Mouse (Mus musculus) cerebellum, postnatal 4 days (tissue): Measurements from ENCODE around the gene Rdh7.
"Not testable (repeated sequence)": the region's sequence is repeated elsewhere in the genome, so short reads cannot be mapped to it uniquely, and the experiment has no call there.

Experiments used
- DNase-seq, 2 experiments: peaks; one replicate each; pipeline ENCODE4 v3.0.0; 2022; ENCODE audit warnings: low spot score in 2 of 2, mixed read lengths in 1 of 2

Gene Rdh7

DNA sequence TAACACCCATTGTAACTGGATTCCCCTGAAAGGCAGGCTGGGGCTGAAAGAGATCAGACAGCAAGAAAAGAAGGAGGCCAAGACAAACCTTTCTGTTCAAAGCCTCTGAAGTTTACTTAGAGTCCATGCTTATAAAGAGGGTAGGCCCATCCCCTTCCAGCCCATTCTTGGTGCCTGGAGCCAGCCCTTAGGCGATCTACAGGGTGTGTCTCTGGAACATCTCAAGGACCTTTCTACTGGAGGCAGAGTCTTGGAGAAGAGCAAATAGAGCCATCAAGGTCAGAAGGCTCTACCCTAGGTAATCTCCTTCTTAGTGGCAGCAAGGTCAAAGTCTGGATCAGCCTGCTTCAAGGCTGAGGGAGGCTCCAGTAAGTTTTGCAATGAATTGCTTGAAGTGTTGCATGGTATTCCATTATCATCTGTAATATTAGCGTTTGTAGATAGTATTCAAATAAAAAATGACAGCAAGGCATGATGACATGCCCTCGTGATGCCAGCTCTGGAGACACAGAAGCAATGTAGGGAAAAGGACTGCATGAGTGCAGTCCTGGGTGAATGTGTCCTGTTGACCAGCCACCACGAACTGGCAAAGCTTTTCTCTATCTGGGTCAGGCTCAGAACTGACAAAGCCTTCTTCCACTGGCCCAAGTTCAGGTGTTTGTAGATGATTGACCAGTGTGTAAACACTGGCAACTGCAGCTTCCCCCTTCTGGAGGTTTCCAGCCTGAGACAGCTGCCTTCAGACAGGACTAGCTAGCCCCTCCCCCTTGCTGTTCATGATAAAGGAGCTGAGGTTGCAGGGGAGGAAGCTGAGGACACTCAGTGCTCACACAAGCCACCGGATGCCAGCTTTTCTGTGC lies 4.8 kb upstream of the Rdh7 start:
- not testable (repeated sequence) for DNase-seq

DNA sequence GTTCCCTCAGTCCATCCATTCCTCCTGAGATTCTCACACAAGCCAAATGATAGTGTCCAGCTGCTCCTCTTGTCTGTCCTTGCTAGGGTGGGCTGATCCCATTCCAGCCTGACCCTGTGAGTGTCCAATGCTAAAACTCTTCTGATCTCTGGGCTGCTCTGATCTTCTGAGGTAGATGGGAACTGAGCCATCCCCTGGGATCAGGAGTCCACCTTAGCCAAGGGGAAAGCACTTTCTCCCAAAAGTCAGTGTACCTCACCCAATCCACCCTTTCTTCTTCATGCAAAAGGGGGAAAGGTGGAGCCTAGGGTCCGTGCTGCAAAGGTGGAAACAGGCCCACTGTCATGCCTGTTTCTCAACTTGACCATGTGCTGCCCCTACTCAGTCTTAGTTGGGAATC lies 2.9 kb upstream of the Rdh7 start:
- DNase-seq: no peak

DNA sequence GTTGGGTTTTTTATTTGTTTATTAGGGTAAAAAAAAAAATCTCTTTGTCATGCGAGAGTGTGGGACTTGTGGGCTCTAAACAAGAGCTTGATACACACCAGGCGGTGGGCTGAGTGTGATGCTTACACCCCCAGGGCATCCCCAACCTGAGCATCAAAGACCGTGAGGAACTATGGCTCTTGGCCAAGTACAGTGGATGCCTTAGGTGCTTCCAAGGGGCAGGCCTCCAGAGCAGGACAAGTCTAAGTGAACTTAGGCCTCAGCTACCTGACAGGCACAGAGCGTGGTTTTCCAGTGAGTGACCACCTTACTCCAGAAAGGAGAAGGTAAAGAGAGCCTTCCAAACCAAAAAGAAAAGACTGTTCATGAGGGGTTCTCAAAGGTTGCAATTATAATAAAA lies 1.6 kb downstream of the Rdh7 start:
- no peak for DNase-seq

DNA sequence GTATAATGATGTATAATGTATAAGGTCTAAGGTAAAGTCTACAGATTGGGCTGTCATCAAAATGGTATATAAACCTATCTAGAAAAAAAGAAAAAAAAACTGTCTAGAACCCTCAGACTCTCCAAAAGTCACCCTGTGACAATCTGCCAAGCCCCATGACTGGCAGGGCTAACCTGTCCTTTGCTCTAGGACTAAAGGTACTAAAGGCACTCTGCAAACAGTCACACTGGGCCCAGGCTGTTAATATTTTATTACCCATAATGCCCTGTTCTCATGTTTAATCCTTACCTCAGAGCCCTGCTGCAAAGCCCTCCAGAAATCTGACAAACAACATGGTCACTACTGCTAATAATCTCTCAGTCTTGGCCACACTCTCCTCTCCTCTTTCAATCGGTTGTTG lies 2.1 kb downstream of the Rdh7 start:
- DNase-seq: no peak

DNA sequence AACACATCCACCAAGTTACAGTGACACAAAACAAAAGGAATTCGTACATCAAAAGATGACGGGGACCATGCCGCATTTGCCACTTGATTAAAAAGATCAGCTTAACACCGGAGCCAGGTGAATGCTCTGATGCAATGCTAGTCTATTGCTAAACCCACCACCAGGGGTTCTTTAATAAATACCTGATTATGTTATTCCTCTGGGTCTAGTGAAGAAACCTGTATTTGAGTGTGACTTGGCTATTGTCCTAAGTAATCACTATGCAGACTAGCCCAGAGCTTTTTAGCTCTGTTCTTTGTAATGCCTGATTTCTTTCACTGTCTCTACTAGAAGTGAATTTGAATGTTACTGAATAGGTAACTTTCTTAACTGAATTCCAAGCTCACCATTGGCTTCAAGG lies 7.6 kb downstream of the Rdh7 start:
- no peak for DNase-seq

DNA sequence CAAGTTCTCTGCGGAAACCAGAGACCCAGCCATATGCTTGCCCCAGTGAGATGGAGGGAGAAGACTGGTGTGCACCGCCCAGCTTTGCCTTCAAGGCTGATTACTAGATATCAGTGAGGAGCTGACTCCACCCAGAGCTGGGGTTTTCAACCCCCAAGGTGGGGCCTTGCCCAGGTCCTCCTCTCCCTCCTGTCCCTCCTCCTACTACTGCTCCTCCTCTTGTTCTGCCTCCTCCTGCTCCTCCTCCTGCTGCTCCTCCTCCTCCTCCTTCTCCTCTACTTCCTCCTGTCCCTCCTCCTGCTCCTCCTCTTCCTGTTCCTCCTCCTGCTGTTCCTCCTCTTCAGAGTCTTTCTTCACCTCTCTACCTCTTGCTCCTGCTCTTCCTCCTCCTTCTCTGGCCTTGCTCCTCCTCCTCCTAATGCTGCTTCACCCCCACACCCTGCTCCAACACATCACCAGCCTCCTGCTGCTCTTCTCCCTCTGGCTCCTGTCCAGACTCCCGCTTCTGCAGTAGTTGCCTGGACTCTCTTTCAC lies 9.4 kb downstream of the Rdh7 start:
- no peak for DNase-seq

DNA sequence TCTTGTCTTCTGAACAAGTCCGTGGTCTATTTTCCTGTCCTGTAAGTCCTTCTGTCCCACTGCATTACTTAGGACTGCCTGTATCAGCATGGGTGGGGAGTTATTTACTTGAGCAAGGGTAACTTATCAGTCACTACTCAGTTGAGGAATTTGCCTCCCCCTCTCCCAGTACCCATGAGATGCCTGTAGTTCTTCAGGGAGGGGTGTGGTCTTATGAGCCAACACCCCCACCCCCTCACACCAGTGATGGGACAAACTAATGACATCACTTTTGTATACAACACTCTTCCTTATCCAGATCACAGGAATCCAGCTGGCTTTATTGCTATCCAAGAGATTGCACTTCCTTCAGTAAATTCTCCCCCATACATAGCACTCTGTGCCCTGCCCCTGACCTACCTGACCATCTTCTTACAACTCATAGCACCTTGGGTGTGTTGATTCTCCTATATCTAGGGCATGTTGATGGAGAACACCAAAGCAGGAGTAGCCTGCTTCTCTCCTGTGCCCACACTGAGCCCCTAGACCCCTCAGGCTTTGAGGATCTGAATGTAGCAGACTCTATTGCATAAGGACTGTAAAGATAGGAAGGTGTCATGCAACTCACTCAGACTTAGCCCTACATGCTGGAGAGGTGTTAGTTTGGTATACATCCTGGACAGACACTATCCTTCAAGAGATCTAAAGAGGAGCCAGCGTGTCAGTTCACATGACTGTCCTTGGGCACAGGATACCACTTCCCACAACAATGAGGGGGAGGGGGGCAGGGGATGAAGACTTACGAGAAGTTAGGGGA lies 10.2 kb downstream of the Rdh7 start:
- no peak for DNase-seq

DNA sequence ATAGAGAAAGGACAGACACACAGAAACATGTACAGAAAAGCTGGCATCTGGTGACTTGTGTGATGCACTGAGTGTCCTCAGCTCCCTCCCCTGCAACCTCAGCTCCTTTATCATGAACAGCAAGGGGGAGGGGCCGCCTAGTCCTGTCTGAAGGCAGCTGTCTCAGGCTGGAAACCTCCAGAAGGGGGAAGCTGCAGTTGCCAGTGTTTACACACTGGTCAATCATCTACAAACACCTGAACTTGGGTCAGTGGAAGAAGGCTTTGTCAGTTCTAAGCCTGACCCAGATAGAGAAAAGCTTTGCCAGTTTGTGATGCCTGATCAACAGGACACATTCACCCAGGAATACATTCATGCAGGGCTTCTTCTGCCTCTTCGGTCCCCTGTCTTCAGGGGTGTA lies 10.9 kb downstream of the Rdh7 start:
- DNase-seq: no peak

DNA sequence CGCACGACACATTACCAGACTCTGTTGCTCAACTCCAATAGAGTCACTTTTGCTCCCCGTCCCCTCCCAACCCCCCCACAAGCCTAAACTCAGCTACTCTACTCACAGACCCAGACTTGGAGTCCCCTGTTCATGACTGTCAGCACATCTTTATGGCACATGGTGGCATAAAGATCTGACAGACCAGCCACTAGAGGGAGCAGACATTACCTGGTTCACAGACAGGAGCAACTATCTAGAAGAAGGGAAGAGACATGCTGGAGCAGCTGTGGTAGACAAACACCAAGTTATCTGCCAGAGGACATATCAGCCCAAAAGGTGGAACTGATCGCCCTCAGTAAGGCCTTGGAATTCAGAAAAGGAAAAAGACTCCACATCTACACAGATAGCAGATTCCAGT lies 16.1 kb downstream of the Rdh7 start:
- no peak for DNase-seq

DNA sequence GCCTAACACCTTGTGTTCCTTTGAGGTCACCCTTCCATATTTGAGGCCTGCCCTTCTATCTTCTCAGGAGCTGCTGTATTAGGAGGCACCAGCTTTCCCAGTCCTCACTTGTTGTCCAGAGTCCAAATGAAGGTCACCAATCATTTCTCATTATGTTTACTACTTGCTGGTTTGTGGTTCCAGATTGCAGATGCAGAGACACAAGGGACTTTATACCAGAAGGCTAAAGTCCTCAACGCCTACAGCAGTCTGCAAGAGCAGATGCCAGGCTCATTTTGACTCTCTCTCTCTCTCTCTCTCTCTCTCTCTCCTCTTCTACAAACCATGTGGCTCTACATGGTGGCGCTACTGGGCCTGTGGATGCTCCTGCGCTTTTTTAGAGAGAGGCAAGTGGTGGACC lies 22.4 kb downstream of the Rdh7 start, which contains the start of gene Rdh16f2:
Gene Rdh16f2 (plus strand): TSS at position 243 of the 400 bp plus-strand sequence.
- DNase-seq: no peak

DNA sequence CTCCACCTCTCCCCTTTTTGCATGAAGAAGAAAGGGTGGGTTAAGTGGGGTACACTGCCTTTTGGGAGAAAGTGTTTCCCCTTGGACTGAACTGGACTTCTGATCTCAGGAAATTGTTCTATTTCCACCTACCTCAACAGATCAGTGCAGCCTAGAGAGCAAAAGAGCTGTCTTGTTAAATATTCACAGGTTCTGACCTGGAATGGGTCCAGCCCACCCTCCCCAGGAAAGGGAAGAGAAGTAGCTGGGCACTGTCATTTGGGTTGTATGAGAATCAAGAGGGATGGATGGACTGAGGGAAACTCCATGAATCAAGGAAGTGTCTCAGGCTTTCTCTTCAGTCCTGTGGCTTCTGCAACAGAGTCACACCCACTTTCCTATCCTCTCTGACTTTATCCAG lies 23.7 kb downstream of the Rdh7 start:
- DNase-seq: no peak

DNA sequence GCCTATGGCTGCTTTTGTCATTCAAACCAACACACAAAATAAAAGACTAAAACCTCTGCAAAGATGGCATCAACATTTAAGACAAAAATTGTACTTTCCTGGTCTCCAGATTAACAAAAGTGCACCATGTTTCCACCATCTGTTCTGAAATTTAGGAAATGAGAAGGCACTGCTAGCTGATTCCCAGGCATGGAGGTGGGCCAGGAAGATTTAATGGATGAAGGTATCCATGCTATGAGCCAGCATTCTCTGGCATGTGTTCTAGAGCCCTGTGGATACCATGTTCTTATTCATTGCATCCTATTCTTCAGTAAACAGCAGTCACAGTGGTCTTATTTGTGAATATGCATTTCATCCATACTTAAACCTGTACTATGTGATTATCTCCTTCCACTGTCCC lies 32.2 kb downstream of the Rdh7 start:
- no peak for DNase-seq

DNA sequence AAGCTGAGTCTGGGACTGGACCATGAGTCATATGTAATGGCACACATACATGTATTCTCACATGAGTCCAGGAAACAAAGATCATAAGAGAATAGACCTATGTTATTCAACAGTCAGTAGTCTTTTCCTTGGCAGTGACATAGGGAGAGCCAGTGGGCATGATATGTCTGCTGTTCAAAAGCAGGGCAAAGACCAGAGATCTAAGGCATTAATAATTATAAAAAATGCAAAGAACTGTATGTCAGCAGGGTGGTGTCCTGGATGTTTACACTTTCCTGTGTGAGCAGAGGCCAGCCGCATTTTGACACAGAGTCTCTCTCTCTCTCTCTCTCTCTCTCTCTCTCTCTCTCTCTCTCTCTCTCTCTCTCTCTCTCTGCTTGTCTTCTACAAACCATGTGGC lies 39.0 kb downstream of the Rdh7 start, which contains the start of gene Rdh19:
Gene Rdh19 (plus strand): TSS at position 301 of the 400 bp plus-strand sequence.
- DNase-seq: no peak

DNA sequence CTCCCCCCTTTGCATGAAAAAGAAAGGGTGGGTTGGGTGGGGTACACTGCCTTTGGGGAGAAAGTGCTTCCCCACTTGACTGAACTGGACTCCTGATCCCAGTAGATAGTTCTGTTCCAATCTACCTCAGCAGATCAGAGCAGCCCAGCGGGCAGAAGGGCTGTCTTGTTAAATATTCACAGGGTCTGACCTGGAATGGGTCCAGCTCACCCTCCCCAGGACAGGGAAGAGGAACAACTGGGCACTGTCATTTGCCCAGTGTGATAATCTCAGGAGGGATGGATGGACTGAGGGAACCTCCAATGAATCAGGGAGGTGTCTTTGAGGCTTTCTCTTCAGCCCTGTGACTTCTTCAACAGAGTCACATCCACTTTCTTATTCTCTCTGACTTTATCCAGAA lies 40.5 kb downstream of the Rdh7 start:
- DNase-seq: no peak

DNA sequence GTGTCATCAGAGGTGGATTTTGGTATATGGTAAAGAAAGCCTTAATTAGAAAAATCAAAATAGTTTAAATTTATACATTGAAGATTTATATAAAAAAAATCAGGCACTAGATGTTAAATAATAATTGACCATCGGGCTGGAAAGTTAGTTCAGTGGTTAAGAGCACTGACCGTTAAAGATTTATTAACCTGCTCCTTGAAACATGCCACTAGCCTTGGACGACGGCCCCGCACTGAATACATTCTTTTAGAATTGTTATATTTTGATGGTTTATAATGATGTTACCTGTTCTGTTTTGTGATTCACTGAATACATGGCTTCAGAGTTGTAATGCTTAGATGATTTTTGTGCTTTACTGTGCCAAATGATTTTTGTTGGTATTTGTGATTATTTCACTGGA lies 42.7 kb downstream of the Rdh7 start:
- not testable (repeated sequence) for DNase-seq

DNA sequence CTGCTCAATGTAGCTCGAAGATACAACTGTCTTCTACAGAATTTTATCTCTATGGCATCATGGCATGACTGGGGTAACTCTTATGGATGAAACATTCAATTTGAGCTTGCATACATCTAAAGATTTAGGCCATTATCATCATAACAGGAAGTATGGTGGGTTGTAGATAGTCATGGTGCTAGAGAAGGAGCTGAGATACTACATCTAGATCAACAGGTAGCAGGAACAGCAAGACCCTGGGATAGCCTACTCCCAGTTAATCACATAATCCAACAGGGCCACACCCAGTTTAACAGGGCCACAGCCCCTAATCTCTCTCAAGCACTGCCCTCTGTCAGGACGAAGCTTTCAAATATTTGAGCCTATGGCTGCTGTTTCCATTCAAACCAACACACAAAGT lies 47.8 kb downstream of the Rdh7 start:
- no peak for DNase-seq

DNA sequence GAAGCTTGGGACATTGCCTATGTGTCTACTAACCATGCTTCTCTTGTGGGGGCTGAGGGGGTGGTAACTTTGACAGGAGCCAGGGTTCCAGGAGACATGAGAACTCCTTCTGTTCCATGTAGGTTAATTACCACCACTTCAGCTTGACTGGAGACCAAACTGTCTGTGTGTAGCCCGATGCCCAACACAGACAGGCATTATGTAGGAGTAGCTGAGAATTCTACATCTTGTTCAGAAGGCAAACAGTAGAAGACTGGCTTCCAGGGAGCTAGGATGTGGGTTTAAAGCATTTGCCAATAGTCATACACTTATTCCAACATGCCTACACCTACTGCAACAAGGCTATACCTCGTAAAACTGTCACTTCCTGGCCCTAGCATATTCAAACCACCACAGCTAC lies 50.1 kb downstream of the Rdh7 start:
- DNase-seq: no peak

DNA sequence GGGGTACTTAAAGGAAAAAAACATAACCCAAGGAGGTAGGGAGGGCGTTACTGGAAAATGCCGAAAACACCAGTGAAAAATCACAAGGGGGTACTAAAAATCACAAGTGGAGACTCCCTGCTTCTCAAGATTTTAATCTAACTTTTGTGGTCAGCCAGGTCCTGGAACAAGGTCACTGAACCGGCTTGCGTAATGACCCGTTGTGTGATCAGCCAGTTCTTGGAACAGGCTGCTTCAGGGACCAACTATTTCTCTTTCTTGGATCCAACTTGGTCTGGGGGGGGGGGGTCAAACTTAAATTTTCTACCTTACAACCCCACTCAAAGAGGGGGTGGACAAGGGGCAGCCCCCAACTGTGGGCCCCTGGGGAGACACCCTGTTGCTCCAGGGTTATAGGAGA lies 50.8 kb downstream of the Rdh7 start:
- not testable (repeated sequence) for DNase-seq

DNA sequence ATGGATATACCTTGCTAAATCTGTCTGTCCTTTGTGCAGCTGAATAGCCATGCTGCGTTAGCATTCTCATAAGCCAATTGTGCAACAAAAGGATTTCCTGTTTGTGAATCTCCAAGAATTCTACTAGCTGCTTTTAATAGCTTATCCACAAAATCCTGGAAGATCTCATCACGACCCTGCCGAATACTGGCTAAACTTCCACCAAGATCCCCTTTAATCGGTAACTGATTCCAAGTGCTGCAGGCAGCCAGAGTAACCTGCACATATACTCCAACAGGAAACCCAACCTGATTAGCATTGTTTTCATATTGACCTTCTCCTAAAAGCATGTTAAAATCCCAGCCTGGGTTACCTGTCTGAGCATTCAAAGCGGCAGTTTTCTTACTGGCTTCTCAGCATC lies 53.3 kb downstream of the Rdh7 start:
- DNase-seq: no peak

DNA sequence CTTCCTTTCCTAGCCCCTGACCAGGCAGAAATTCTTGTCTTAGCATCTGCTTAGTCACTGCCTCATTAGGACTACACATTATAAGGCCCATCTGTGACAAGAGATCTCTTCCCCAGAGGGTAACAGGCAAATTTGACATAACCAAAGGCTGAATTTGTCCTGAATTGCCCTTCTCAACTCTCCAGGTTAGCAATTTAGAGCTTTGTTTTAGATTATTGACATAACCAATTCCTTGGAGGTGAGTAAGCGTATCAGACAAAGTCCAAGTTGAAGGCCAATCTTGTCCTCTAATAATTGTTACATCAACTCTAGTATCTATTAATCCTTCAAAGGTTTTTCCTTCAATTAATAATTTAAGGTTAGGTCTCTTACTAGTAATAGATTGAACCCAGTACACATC lies 54.4 kb downstream of the Rdh7 start:
- not testable (repeated sequence) for DNase-seq
